8 mouse cellular contexts compared by ENCODE assay signal in the genomic region with DNA sequence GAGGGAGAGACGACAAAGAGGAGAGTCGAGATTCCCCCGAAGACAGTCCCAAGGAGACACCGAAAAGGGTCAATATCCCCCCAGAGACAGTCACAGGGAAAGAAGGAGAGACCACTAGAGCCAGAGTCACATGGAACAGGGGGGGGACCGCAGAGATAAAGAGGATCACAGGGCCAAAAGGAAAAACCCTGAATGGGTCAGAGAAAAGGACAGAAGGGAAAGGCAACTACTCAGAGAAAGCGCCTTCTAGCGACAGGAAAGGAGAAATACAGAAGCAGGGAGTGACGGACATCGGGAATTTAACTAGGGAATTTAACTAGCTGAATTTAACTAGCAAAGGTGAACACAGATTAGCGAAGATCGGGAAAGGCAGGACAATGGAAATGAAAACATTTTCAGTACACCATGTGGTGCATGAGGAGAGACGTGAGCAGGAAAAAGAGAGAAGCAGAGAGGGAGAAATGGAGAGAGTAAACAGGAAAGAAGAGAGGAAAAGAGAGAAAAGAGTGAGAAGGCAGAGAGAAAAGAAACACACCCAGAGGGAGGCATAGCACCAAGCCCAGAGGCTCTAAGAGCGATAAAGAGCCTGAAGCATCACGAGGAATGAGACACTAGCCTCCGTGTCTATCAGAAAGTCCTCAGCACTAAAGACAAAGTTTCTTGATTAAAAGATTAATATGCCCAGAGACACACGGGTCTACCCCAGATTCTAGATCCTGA. TPM values are rescaled to one million over a fixed set of nuclear protein-coding genes. Genes with fewer than 3 reads are reported as not detected.
DNase-seq lines count a peak whose midpoint lies in the region; ATAC-seq and TF ChIP-seq lines count a peak whose summit lies in the region.

No protein-coding gene starts in this region.

- no peak for TF ChIP-seq POLR2A in bone marrow macrophage, adult 2 months (IDR thresholded peaks at IDR 0.05; ENCODE audit: borderline replicate concordance, low read depth, low read length)

- H3K4me1 ChIP-seq in bone marrow macrophage, adult 2 months (ENCODE audit: control insufficient read depth, insufficient read depth, low read length) = peaks cover 21% of the 10 kb centered on the region
- H3K4me1 ChIP-seq in forebrain, embryonic 14.5 days (ENCODE audit: control insufficient read depth, insufficient read depth, low read length) = peaks cover 17% of the 10 kb centered on the region
- peaks cover 10% of the 10 kb centered on the region for H3K4me1 ChIP-seq in limb, embryonic 11.5 days (ENCODE audit: control insufficient read depth, insufficient read depth, low read length)
- H3K4me1 ChIP-seq in midbrain, postnatal 0 days (ENCODE audit: insufficient read depth, low read length) = peaks cover 2% of the 10 kb centered on the region; the same call in 1 of the 2 replicates

- 2% methylated on average over 16 of the region's 16 CpGs for WGBS in forebrain, embryonic 14.5 days
- 4% methylated on average over 16 of the region's 16 CpGs for WGBS in limb, embryonic 11.5 days
- 2% methylated on average over 16 of the region's 16 CpGs for WGBS in midbrain, postnatal 0 days

- peak; percentile 26 for DNase-seq in adrenal gland, postnatal 14 days
- no peak for DNase-seq in adrenal gland, adult 8-10 months
- DNase-seq in forebrain, embryonic 14.5 days (ENCODE audit: low spot score) = peak; percentile 65
- peak; percentile 24 for DNase-seq in limb, embryonic 11.5 days (ENCODE audit: low spot score)
- peak; percentile 69 for DNase-seq in midbrain, postnatal 0 days (ENCODE audit: low spot score)
- no peak for DNase-seq in thymus, postnatal 36 days
- DNase-seq in ovary, postnatal 14 days (ENCODE audit: low spot score) = no peak

- peaks cover 13% of the 10 kb centered on the region for H3K27me3 ChIP-seq in forebrain, embryonic 14.5 days (replicated peaks; ENCODE audit: control insufficient read depth, insufficient read depth, low read length)
- peaks cover 41% of the 10 kb centered on the region for H3K27me3 ChIP-seq in limb, embryonic 11.5 days (ENCODE audit: control insufficient read depth, insufficient read depth, low read length)
- no peaks in the 10 kb centered on the region for H3K27me3 ChIP-seq in midbrain, postnatal 0 days (ENCODE audit: insufficient read depth, low read length)

- H3K9ac ChIP-seq in forebrain, embryonic 14.5 days (ENCODE audit: low read length) = peak overlapping the region; percentile 57; the same call in 1 of the 2 replicates
- H3K9ac ChIP-seq in limb, embryonic 11.5 days (ENCODE audit: low read length) = no peak overlapping the region
- H3K9ac ChIP-seq in midbrain, postnatal 0 days (replicated peaks; ENCODE audit: low read length, poor library complexity, severe bottlenecking) = peak overlapping the region; percentile 66; the same call in 1 of the 2 replicates

- ATAC-seq in forebrain, embryonic 14.5 days = peak; percentile 22; the same call in 1 of the 2 replicates
- ATAC-seq in limb, embryonic 11.5 days (ENCODE audit: insufficient number of reproducible peaks, low FRiP score, low TSS enrichment, low read depth) = no peak
- peak; percentile 28; the same call in 1 of the 2 replicates for ATAC-seq in midbrain, postnatal 0 days (ENCODE audit: low FRiP score)

- TF ChIP-seq CTCF in bone marrow macrophage, adult 2 months (IDR thresholded peaks at IDR 0.05; ENCODE audit: low read depth, low read length) = peak; percentile 34; the same call in 1 of the 2 replicates
- peak; percentile 79 for TF ChIP-seq CTCF in midbrain, postnatal 0 days (IDR thresholded peaks at IDR 0.05)

- H3K27ac ChIP-seq in bone marrow macrophage, adult 2 months (ENCODE audit: insufficient read depth, low read depth, low read length) = no peak overlapping the region
- H3K27ac ChIP-seq in forebrain, embryonic 14.5 days (ENCODE audit: low read depth, low read length) = no peak overlapping the region
- no peak overlapping the region for H3K27ac ChIP-seq in limb, embryonic 11.5 days (replicated peaks; ENCODE audit: low read depth, low read length)
- no peak overlapping the region; the same call in 1 of the 2 replicates for H3K27ac ChIP-seq in midbrain, postnatal 0 days (ENCODE audit: low read depth, low read length)

- H3K36me3 ChIP-seq in forebrain, embryonic 14.5 days (ENCODE audit: control insufficient read depth, insufficient read depth, low read length) = peaks cover 5% of the 10 kb centered on the region
- H3K36me3 ChIP-seq in limb, embryonic 11.5 days (ENCODE audit: control insufficient read depth, insufficient read depth, low read length) = no peaks in the 10 kb centered on the region
- H3K36me3 ChIP-seq in midbrain, postnatal 0 days (ENCODE audit: insufficient read depth, low read length) = peaks cover 19% of the 10 kb centered on the region; the same call in 1 of the 2 replicates

- no peaks in the 10 kb centered on the region for H3K9me3 ChIP-seq in forebrain, embryonic 14.5 days (replicated peaks; ENCODE audit: control insufficient read depth, low read length)
- H3K9me3 ChIP-seq in limb, embryonic 11.5 days (ENCODE audit: control insufficient read depth, low read length) = no peaks in the 10 kb centered on the region; the same call in 1 of the 2 replicates
- no peaks in the 10 kb centered on the region for H3K9me3 ChIP-seq in midbrain, postnatal 0 days (ENCODE audit: low read length)

- H3K4me3 ChIP-seq in bone marrow macrophage, adult 2 months (ENCODE audit: insufficient read depth, low read length) = peak overlapping the region; percentile 51
- peak overlapping the region; percentile 37 for H3K4me3 ChIP-seq in forebrain, embryonic 14.5 days (ENCODE audit: low read depth, low read length)
- peak overlapping the region; percentile 7 for H3K4me3 ChIP-seq in limb, embryonic 11.5 days (ENCODE audit: low read depth, low read length)
- peak overlapping the region; percentile 55 for H3K4me3 ChIP-seq in midbrain, postnatal 0 days (ENCODE audit: low read depth, low read length)

- peak overlapping the region; percentile 93 for H3K4me2 ChIP-seq in forebrain, embryonic 14.5 days (ENCODE audit: low read length)
- H3K4me2 ChIP-seq in limb, embryonic 11.5 days (ENCODE audit: low read depth, severe bottlenecking) = peak overlapping the region; percentile 40; the same call in 1 of the 2 replicates
- H3K4me2 ChIP-seq in midbrain, postnatal 0 days (ENCODE audit: low read depth, low read length, poor library complexity, severe bottlenecking) = peak overlapping the region; percentile 91

RNA-seq across cellular contexts. Expression of gene Prkcg, which starts 13.7 kb away (rescaled TPM):
- 2.1 and 2.3 TPM in 2 replicates for total RNA-seq in adrenal gland, postnatal 14 days (2021)
- total RNA-seq in adrenal gland, adult 8-10 months (2022) = 1 to 10 TPM in 3 of 4 experiments, under 1 TPM in 1; 0.63 to 1.9 (median 1.6) TPM
- polyA plus RNA-seq in bone marrow macrophage, adult 2 months (2012; ENCODE audit: insufficient read depth, insufficient read length, missing spikeins) = 1.6 and 4.7 TPM in 2 replicates
- polyA plus RNA-seq in forebrain, embryonic 14.5 days (2014; fragmentation: Nextera tagmentation; extraction: Ambion mirVana) = 0.43 and 1.2 TPM in 2 replicates
- polyA plus RNA-seq in limb, embryonic 11.5 days (2014; fragmentation: Nextera tagmentation; extraction: Ambion mirVana) = 0.07 and 0.12 TPM in 2 replicates
- 11.5 and 12.5 TPM in 2 replicates for total RNA-seq in midbrain, postnatal 0 days (2014; rRNA removed)
- 6.0 and 7.4 TPM in 2 replicates for polyA plus RNA-seq in midbrain, postnatal 0 days (2015; fragmentation: Nextera tagmentation; extraction: Ambion mirVana)

RNA-seq across cellular contexts. Expression of gene Myadm, which starts 13.8 kb away (rescaled TPM):
- total RNA-seq in adrenal gland, postnatal 14 days (2021) = 94.6 and 99.3 TPM in 2 replicates
- total RNA-seq in adrenal gland, adult 8-10 months (2022) = 10 to 100 TPM; 58.4 to 87.4 (median 71.8) TPM
- 256 and 280 TPM in 2 replicates for polyA plus RNA-seq in bone marrow macrophage, adult 2 months (2012; ENCODE audit: insufficient read depth, insufficient read length, missing spikeins)
- polyA plus RNA-seq in forebrain, embryonic 14.5 days (2014; fragmentation: Nextera tagmentation; extraction: Ambion mirVana) = 19.8 and 23.6 TPM in 2 replicates
- 37.7 and 40.2 TPM in 2 replicates for polyA plus RNA-seq in limb, embryonic 11.5 days (2014; fragmentation: Nextera tagmentation; extraction: Ambion mirVana)
- total RNA-seq in midbrain, postnatal 0 days (2014; rRNA removed) = 27.4 and 39.4 TPM in 2 replicates
- polyA plus RNA-seq in midbrain, postnatal 0 days (2015; fragmentation: Nextera tagmentation; extraction: Ambion mirVana) = 24.2 and 27.2 TPM in 2 replicates

RNA-seq across cellular contexts. Expression of gene Cacng7, which starts 30.0 kb away (rescaled TPM):
- total RNA-seq in adrenal gland, postnatal 14 days (2021) = 7.3 and 10.9 TPM in 2 replicates
- total RNA-seq in adrenal gland, adult 8-10 months (2022) = 10 to 100 TPM in 2 of 4 experiments, 1 to 10 TPM in 2; 9.1 to 25.6 (median 14.2) TPM
- 0.48 TPM in 1 of 2 replicates, not detected in the other for polyA plus RNA-seq in bone marrow macrophage, adult 2 months (2012; ENCODE audit: insufficient read depth, insufficient read length, missing spikeins)
- polyA plus RNA-seq in forebrain, embryonic 14.5 days (2014; fragmentation: Nextera tagmentation; extraction: Ambion mirVana) = 3.3 and 3.8 TPM in 2 replicates
- polyA plus RNA-seq in limb, embryonic 11.5 days (2014; fragmentation: Nextera tagmentation; extraction: Ambion mirVana) = 2.0 and 2.6 TPM in 2 replicates
- total RNA-seq in midbrain, postnatal 0 days (2014; rRNA removed) = 78.5 and 115 TPM in 2 replicates
- 2.9 and 3.7 TPM in 2 replicates for polyA plus RNA-seq in midbrain, postnatal 0 days (2015; fragmentation: Nextera tagmentation; extraction: Ambion mirVana)

RNA-seq across cellular contexts. Expression of gene Nlrp12, which starts 53.2 kb away (rescaled TPM):
- 0.15 TPM in 1 of 2 replicates, not detected in the other for total RNA-seq in adrenal gland, postnatal 14 days (2021)
- under 1 TPM in 1 of 4 experiments, not detected in 3; 0.11 TPM for total RNA-seq in adrenal gland, adult 8-10 months (2022)
- not detected in 2 replicates for polyA plus RNA-seq in bone marrow macrophage, adult 2 months (2012; ENCODE audit: insufficient read depth, insufficient read length, missing spikeins)
- not detected in 2 replicates for polyA plus RNA-seq in forebrain, embryonic 14.5 days (2014; fragmentation: Nextera tagmentation; extraction: Ambion mirVana)
- polyA plus RNA-seq in limb, embryonic 11.5 days (2014; fragmentation: Nextera tagmentation; extraction: Ambion mirVana) = not detected in 2 replicates
- 0.05 and 0.16 TPM in 2 replicates for total RNA-seq in midbrain, postnatal 0 days (2014; rRNA removed)
- 0.09 TPM in 1 of 2 replicates, not detected in the other for polyA plus RNA-seq in midbrain, postnatal 0 days (2015; fragmentation: Nextera tagmentation; extraction: Ambion mirVana)

Comparison
In these comparisons a context has a peak if more than half of its experiments do, and no peak if none do; other contexts are left out.
1. DNase-seq: peak in adrenal gland, postnatal 14 days (single experiment), forebrain, embryonic 14.5 days (single experiment), limb, embryonic 11.5 days (single experiment) and midbrain, postnatal 0 days (single experiment); none in adrenal gland, adult 8-10 months (single experiment), thymus, postnatal 36 days (0 of 2) and ovary, postnatal 14 days (single experiment).
2. H3K4me2 ChIP-seq: peak in every context shown above with its lines; median percentile 93 in forebrain, embryonic 14.5 days; 91 in midbrain, postnatal 0 days; 40 in limb, embryonic 11.5 days.
3. Peak in every context shown above with its lines, with median percentiles within 50 percentile points of each other: H3K4me3 ChIP-seq.